Mouse (Mus musculus) lung, postnatal 14 days (tissue): ENCODE data around the gene Ap4s1.

ENCODE experiments used
- DNase-seq: peaks from one replicate; pipeline ENCODE4 v3.0.0; 2021

Gene Ap4s1

DNA sequence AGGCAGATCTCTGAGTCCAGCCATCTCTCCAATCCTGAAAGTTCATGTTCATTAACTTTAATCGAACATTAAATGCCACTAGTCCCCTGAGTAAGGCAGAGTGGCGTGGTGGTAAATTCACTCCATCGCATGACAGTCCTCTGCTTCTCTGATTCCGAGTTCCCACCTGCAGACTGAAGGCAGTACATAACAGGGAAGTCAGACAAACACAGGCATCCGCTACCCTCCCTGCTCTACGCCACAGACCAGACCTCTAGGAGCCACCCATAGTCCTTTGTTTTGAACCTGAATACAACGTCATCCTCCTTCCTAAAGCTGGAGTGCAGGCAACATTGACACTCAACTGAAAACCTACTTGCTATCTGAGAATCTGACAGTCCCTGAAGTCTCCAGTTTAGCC, 13.7 kb downstream of the Ap4s1 start:
- DNase-seq, result no peak

DNA sequence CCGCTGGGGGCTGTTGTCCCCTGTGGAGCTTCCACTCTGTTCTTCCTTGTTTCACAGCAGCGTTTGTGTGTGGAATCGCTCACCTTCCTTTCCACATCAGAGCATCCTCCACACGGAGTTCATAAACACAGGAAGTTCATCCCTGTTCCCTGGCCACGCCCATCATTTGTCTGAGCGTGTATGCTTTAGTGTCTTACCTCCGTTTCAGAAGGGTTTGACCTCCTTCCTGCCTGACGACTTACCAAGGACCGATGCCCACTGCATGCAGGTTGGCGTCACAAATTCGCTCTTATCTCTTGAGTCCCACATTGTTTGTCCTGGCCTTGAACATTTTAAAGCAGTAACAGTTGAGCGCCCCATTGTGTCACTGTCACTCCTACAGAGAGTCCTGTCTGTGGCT, 14.9 kb downstream of the Ap4s1 start:
- peak; percentile 43 for DNase-seq

DNA sequence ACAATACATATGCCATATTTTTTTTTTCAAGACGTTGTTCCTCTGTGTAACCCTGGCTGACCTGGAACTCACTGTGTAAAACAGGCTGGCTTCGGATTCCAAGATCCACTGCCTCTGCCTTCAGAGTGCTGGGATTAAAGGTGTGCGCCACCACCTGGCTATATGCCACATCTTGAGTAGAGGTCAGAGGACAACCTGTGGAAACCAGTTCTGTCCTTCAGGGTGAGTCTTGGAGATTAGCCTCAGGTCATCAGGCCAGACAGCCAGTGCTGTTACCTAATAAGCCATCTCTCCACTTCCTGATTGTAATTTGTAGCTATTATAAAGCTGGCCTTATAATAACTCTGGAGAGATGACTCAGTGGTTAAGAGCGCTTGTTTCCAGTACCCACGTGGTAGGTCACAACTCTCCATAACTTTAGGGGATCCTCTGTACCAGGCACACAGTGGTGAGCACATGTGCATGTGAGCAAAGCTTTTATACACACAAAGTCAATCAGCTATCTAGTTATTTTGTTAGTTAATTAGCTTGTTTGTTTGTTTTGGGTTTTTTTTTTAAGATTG, 15.9 kb downstream of the Ap4s1 start:
- no peak for DNase-seq

DNA sequence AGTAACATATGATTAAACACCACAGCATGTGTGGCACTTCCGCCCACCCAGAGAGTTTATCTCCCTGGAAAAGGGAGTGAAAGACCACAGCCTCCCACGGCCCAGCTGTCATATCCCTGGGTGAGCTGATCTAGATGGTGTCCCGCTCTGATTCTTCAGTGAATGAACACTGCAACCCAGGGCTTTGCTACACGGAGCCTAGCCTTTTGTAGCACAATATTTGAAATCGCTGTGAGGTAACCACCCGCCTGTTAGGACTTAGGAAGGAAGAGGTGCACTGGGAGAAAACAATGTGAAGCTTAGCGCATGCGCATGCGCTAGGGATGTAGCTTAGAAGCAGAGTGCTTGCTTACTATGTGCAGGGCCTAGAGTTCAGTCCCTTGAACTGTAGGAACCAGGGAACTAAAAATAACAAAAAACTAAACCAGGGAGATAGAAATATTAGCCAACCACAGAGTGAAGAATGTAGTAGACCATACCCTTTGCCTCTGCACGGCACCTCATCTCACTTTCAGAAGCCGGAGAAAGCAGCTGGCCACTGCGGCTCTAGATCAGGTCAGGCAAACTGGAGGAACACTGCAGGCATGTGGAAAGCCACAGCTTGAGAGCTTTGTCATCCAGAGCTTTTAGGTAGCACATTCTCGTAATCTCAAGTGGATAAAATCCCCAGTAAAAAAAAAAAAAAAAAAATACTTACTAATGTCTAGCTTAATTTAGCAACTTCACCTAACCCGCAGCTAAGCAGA, 18.3 kb downstream of the Ap4s1 start:
- peak; percentile 56 for DNase-seq

DNA sequence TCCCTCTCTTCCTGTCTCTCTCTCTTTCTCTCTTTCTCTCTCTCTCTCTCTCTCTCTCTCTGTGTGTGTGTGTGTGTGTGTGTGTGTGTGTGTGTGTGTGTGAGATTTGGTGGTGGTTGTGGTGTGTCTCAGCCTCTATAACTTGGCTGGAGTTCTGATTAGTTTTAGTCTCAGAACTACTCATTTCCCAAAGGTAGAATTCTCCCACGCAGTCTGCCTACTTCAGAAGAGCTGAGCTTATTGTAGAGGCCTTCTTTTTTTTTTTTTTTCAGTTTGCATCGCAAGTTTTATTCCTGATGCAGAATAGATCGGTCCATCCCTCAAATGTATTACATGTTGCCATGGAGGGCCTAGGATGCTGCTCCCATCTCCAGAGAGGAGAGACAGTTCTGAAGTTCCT, 18.9 kb downstream of the Ap4s1 start:
- DNase-seq, result no peak

DNA sequence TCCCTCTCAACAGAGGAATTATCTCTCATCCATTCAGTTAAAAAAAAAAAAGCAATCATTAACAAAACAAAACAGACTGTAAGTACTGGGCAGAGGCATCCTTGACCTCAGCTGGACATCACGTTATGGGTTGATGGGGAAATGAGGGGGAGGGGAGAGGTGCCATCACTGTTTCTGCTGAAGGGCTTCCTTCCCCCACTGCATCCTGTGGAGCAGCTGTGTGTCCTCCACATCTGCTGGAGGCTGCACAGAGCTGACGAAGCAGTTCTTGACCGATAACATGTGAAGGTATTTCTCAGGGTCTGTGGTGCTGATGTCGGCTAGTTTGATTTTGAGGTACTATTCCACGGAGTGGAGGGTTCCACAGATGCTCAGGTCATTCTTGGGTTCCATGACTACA, 19.3 kb downstream of the Ap4s1 start:
- DNase-seq, result no peak

DNA sequence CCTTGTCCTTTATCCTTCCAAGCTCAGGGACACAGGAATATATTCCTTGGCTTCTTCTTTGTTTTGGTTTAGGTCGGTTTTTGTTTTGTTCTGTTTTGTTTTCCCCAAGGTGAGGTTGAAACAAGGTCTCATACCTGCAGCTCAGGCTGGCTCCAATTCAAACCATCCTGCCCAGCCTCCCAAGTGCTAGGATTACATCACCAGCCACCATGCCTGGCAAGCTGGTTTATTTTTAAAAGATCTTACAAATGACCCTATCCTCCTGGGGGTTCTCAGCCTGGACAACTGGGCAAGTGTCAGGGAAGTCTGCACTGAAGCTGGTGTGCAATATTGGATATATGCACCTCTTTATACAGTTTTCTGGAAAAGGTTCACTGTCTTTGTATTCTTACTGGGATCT, 21.9 kb downstream of the Ap4s1 start:
- DNase-seq, result no peak

DNA sequence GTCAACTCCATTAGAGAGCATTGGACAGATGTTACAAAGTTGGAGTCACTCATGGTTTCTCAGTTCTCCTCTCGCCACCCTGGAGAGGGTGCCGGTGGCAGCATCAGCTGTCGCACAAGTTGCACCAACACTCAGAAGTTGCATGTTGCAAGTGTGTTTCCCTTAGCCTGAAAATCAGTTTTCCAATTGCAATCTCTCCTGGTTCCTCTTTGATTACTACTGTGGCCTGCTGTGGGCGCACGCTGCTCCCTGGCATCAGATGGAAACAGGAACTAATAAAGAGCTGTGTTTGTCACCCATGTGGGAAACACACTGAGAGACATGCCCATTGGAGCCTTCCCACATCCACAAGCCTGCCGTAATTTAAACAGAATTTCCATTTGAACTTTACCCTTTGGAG, 27.8 kb downstream of the Ap4s1 start:
- DNase-seq, result no peak

DNA sequence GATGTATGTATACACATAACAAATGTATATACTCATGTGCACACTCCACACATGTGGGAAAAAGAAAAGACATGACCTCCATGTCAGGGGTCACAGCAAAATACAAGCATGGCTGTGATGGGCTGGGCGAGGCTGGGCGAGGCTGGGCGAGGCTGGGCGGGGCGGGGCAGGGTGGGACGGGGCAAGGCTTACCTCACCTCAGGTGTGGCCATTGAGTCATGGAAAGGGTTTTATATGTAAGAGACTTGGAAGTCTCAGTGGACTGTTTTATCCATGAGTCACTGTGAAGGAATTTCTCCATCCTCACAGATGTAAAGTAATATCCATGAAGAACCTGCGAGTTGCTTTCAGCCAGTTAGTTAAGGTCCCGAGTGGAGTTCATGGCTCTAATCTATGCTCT, 31.0 kb downstream of the Ap4s1 start:
- DNase-seq, result no peak

DNA sequence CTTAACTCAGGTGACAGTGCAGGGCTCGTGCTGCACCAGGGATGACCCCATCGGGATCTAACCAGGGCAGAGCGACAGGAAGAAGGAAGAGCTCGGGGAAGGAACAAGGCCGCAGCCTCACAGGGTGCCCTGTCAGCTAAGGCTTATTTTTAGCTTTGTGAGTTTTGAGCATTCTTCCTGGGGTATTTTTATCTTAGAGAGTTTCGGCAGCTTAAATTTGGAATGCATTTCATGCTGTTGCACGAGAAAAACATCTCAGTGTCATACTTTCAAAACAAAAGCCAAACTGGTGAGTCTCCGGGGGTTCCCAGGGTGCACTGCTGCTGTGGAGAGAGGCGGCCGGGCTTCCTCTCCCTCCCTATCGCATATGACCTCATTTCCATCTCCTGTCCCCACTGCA, 38.2 kb downstream of the Ap4s1 start:
- DNase-seq, result peak; percentile 49

DNA sequence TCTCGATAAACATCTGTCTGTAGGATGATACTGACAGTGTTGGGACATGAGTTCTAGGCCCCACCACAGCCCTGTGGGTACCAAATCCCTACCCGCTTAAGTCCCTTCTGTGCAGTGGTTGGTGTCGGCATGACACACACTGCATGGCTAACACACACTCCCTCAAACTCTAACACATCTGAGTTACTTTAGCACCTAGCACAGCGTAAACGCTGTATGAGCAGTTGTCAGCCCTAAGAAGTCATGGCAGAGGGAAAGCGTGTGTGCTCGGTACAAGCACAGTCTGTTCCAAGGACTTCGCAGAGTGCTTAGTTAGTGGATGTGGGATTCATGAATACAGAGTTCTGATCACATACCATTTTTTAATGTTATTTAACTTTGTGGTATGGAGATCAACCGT, 39.0 kb downstream of the Ap4s1 start:
- no peak for DNase-seq

DNA sequence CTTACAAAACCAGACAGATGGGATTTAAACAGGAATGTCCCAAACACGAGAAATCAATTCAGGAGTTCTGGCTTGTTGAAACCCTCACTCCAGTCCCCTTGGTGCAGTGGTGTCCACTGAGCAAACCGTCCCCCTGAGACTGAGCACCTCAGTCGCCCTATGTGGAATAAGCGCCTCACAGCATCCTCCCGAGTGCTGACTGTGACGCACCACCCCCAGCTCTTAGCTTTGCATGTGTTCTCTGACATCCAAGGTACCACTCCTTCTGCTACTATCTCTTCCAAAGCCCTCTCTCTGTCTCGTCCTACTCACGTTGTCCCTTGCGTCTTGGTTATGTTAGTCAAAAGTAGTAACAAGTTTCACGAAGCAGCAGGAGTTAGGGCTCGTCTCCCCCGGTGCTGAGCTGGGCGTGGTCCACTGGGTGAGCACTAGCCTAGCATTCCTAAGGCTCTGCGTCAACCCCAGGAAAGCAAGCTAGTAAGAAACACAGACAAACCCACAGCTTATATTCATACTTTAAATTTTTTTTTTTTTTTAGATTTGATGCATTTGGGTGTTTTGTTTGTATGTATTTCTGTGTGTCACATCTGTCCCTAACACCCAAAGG, 43.9 kb downstream of the Ap4s1 start:
- no peak for DNase-seq

DNA sequence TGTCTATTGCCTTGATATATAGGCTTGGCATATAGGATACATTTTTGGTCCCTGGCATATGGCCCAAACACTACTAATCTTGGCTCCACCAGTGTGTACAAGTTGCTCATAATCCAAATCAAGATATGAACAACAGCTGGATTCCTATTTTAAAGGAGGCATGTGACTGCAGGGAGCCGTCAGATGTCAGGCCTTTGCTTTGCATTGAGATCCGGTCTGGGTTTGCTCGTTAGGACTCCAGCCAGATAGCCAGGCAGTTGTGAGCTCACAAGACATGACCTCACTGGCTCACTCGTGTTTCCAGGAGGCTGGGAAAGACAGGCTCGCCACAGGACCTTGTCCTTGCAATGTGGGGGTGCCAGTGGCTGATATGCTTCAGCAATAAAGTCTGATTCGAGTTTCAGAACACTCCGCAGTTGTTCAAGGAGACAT, 45.0 kb downstream of the Ap4s1 start:
- DNase-seq, result no peak

DNA sequence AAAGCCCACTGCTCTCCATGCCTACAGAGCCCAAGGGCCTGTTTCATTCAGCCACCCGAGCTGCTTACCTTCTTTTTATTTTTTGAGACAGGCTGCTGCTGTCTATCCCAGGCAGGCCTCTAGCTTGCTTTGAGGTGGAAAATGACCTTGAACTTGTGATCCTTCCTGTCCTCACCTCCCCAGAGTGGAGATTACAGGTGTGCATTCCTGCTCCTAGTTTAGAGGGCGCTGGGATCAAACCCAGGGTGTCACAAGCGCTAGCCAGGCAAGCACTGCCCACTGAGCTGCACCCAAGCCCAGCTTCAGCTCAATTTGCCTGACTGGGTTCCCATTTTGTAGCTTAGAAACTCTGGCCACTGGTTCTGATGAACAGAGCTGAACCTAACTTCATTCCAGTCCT, 45.5 kb downstream of the Ap4s1 start:
- DNase-seq, result no peak

DNA sequence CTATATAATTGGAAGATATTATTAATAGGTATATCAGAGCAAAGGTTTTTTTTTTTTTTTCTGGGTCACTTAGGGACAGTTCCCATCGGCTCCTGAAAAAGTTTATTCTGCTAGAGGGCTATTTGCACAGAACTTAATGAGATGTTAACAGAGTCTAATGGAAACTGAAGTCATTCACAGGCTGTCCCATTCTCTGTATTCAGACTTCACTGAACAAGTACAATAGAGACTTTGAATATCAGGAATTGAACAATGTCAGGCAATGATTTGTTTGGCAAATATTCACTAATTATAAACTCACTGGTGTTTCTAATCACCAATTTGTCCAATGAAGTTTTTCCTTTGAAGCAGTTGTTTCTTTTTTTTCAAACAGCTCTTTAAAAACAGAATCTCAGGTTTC, 46.0 kb downstream of the Ap4s1 start:
- DNase-seq, result no peak

DNA sequence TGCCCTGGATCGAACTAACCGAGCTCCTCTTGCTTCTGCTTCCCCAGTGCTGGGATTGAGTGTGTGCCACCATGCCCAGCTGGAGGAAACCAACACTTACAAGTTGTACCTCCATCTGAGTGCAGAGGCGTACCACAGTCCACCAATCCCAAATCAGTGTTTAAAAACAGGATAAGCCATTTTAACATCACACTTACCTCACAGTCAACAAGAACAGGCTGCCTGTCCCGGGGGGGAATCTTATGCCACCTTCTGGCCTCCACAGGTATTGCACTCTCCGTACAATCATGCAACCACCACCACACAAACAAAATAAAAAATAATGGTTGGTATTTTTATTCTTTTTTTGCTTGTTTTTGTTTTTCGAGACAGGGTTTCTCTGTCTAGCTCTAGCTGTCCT, 50.9 kb downstream of the Ap4s1 start:
- DNase-seq, result peak; percentile 58

DNA sequence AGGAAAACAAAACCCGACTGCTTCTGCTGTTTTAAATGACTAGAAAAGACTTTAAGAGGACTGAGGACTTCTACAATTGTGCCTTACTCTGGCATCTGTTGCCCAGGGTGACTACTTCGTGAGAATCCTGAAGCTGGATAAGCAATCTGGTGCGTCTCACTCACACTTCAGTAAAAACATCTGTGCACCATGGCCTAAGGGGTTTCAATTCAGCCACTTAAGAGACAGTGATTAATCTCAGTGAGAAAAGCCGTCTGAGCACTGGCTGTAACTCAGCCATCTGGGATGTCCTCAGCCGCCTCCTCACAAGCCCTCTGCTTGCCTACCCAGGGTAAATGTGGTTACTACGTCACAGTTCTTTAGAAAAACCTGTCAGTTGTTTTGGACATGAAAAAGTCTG, 54.1 kb downstream of the Ap4s1 start:
- DNase-seq, result no peak

DNA sequence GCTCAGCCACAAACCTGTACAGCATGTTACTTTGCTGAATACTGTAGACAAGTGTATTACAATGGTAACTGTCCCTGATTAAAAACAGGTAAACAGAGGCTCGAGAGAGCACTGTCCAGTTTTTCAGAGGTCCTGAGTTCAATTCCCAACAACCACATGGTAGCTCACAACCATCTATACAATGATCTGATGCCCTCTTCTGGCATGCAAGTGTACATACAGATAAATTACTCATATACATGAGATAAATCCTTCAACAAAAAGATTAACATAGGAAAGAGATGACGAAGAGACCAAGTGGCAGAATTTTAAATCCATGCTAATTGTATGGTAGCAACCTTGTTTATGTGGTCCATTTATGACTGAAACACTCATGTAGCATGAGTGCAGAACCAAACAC, 56.5 kb downstream of the Ap4s1 start:
- no peak for DNase-seq

DNA sequence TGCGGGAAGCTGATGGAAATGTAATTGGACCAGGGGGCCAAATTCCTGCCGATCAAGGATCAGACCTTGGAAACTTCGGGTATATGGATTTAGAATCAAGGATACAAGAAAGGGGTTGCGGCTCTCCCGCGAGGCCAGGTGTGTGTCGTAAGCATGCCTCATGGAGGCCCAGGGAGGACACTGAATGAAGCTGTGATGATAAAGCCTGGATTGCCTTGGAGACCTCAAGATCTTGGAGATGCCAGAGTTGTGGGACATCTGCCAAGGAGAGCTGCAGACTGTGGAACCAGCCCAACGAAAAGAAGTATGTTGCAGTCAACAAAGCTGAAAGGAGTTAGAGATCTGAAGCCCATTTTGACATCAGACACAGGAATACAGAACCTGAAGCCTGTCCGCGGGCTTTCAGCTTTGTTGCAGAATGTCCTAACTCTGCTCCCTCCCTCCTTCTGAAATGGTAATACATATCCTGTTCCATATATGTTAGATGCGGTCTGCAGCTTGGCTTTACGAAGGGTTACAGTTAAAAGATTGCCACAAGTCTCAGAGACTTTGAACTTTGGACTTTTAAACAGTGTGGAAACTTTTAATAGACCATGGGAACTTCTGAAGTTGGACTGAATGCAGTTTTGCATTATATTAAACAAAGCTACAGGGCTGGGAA, 65.2 kb downstream of the Ap4s1 start:
- DNase-seq, result no peak

DNA sequence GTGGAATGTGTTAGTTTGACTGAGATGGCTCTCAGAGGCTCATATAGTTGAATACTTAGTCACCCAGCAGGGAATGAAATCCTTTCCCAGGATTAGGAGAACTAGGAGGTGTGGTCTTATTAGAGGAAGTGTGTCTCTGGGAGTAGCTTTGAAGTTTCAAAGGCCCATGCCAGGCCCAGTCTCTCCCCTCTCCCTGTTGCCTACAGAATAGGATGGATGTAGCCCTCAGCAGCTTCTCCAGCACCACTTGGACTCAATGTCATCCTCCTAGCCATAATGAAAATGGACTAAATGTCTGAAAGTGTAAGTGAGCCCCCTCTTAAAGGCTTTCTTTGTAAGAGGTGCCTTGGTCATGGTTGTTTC, 65.7 kb downstream of the Ap4s1 start:
- DNase-seq, result no peak

DNA sequence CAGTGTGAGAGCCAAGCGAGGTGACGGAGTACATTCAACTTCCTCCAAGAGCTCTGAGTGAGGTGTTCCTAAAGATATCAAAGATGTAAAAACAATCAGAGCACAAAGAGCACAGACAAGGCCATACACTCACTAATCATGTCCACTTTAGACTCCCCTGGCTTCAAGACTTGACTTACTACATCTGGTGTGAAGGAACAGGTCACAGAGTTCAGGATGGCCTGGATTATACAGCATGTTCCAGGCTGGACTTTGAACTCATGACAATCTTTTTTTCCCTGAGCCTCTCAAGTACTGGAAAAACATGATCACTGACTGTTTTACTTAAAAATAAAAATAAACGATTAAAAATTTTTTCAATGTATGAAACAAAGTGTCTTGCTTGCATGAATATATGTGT, 68.5 kb downstream of the Ap4s1 start:
- DNase-seq, result no peak

DNA sequence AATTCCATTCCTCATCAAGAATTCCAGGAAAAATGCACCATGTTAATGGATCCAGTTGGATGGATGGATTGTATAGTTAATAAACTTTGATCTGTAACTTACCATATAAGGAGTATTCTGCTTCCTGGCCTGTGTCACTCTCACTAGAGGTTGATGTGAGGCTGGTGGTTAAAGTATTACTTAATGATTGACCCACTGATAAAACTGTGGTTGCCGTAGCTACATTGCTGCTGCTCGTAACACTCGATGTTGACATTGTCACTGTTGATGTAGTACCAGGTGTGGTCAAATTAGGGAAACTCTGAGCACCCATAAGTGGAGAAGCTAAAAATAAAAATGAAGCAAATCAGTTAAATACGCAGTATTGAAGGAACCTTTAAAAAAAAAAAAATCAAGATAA, 76.6 kb downstream of the Ap4s1 start:
- DNase-seq, result no peak

DNA sequence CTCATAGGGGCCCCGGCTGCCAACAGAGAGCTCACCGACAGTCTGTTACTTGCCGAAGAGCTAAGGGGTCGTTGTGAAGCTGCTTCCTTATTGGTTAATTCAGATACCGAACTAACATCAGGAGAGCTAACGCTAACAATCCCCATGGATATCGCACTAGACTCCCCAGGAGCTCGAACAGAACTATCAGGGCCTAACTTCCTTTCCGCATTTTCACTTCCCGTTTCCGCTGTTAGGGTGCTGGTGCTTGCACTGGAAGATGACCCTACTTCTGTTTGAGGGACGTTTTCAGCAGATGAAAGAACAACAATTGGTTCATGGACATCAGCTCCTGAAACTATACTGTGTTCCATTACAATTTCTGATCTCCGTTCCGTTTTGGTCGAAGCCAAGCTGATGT, 77.9 kb downstream of the Ap4s1 start:
- no peak for DNase-seq

DNA sequence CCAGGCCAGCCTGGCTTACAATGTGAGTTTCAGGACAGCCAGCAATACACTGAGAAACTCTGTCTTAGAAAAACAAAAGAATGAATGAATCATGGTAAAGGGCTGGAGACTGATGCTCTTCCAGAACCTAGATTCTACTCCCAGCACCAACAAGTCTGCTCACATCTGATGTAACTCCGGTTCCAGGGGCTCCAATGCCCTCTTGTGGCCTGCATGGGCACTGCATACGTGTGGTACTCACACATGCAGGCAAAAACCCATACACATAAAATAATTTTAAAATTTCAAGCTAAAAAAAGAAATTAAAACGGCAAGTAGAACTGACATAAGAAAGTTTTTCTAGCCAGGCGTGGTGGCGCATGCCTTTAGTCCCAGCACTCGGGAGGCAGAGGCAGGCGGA, 94.0 kb downstream of the Ap4s1 start:
- DNase-seq, result peak; percentile 13
